Mouse (Mus musculus): ENCODE results near the gene Hbs1l. TPM values are rescaled to one million over a fixed set of nuclear protein-coding genes. Genes with fewer than 3 reads are reported as not detected.

Hbs1l gene
- polyA plus RNA-seq, 1 experiment from 2014 or later, result 42.7 TPM

GRCm38 (mm10) chr10:21295397-21295758 is 401 bp upstream of the Hbs1l start:
- H3K9ac ChIP-seq (ENCODE audit: low read length), result peak overlapping the region; percentile 45; the same call in 1 of the 2 replicates

GRCm38 (mm10) chr10:21298972-21299371 is 3.2 kb downstream of the Hbs1l start:
- no peak for TF ChIP-seq EP300 (optimal IDR thresholded peaks at IDR 0.05)
- no peak for TF ChIP-seq CTCF (IDR thresholded peaks at IDR 0.05; ENCODE audit: low read depth)
- H3K27ac ChIP-seq (replicated peaks), result no peak overlapping the region
- no peak overlapping the region for H3K4me2 ChIP-seq (replicated peaks; ENCODE audit: low read depth)
- DNase-seq (ENCODE audit: low spot score), result no peak
- H3K36me3 ChIP-seq (ENCODE audit: control insufficient read depth, insufficient read depth, low read length), result 0 out of 2 replicates have a peak, but pooled peaks cover 3% of the 10 kb centered on the region
- no peak overlapping the region for H3K4me3 ChIP-seq (ENCODE audit: low read depth, low read length)
- WGBS, result 71% methylated on average over 2 of the region's 2 CpGs
- H3K27me3 ChIP-seq (ENCODE audit: control insufficient read depth, insufficient read depth, low read length), result no peaks in the 10 kb centered on the region
- no peak for ATAC-seq (ENCODE audit: low FRiP score, low TSS enrichment)
- H3K4me1 ChIP-seq (replicated peaks; ENCODE audit: control insufficient read depth, insufficient read depth), result no peaks in the 10 kb centered on the region
- H3K9me3 ChIP-seq (ENCODE audit: control insufficient read depth, low read length), result no peaks in the 10 kb centered on the region
- H3K9ac ChIP-seq (ENCODE audit: low read length), result no peak overlapping the region

More at GRCm38 (mm10) chr10:21295397-21295758, 401 bp upstream of the Hbs1l start:
- H3K4me1 ChIP-seq (replicated peaks; ENCODE audit: control insufficient read depth, insufficient read depth), result no peaks in the 10 kb centered on the region
- H3K9me3 ChIP-seq (ENCODE audit: control insufficient read depth, low read length), result no peaks in the 10 kb centered on the region
- H3K27me3 ChIP-seq (ENCODE audit: control insufficient read depth, insufficient read depth, low read length), result no peaks in the 10 kb centered on the region
- H3K27ac ChIP-seq (replicated peaks), result no peak overlapping the region
- no peak for DNase-seq (ENCODE audit: low spot score)
- peak overlapping the region; percentile 77 for H3K4me3 ChIP-seq (ENCODE audit: low read depth, low read length)
- WGBS, result 33% methylated on average over 4 of the region's 4 CpGs
- H3K4me2 ChIP-seq (replicated peaks; ENCODE audit: low read depth), result peak overlapping the region; percentile 56
- ATAC-seq (ENCODE audit: low FRiP score, low TSS enrichment), result peak; percentile 22
- TF ChIP-seq EP300 (optimal IDR thresholded peaks at IDR 0.05), result no peak
- no peak for TF ChIP-seq CTCF (IDR thresholded peaks at IDR 0.05; ENCODE audit: low read depth)
- H3K36me3 ChIP-seq (ENCODE audit: control insufficient read depth, insufficient read depth, low read length), result no peaks in the 10 kb centered on the region

- Histone ChIP-seq H3K9me3 (ENCODE audit: control insufficient read depth, low read length) (no peaks in the 10 kb centered on the region), H3K4me2 (replicated peaks; ENCODE audit: low read depth) (no peak overlapping the region), H3K4me1 (replicated peaks; ENCODE audit: control insufficient read depth, insufficient read depth) (no peaks in the 10 kb centered on the region), H3K4me3 (ENCODE audit: low read depth, low read length) (no peak overlapping the region), H3K9ac (ENCODE audit: low read length) (no peak overlapping the region), H3K36me3 (ENCODE audit: control insufficient read depth, insufficient read depth, low read length) (peaks cover 6% of the 10 kb centered on the region; the same call in 1 of the 2 replicates), H3K27ac (replicated peaks) (no peak overlapping the region), H3K27me3 (ENCODE audit: control insufficient read depth, insufficient read depth, low read length) (no peaks in the 10 kb centered on the region)
- DNase-seq (ENCODE audit: low spot score) (no peak), ATAC-seq (ENCODE audit: low FRiP score, low TSS enrichment) (no peak)
- TF ChIP-seq CTCF (IDR thresholded peaks at IDR 0.05; ENCODE audit: low read depth) (no peak), EP300 (optimal IDR thresholded peaks at IDR 0.05) (no peak)
- WGBS, result 85% methylated on average over 7 of the region's 7 CpGs
These were observed 6.0 kb downstream of the Hbs1l start for GRCm38 (mm10) chr10:21301822-21302221.

GRCm38 (mm10) chr10:21304672-21305632 is 9.2 kb downstream of the Hbs1l start:
- ATAC-seq (ENCODE audit: low FRiP score, low TSS enrichment) (peak; percentile 68), DNase-seq (ENCODE audit: low spot score) (no peak)
- Histone ChIP-seq H3K36me3 (ENCODE audit: control insufficient read depth, insufficient read depth, low read length) (peaks cover 6% of the 10 kb centered on the region; the same call in 1 of the 2 replicates), H3K4me3 (ENCODE audit: low read depth, low read length) (no peak overlapping the region), H3K4me1 (replicated peaks; ENCODE audit: control insufficient read depth, insufficient read depth) (no peaks in the 10 kb centered on the region), H3K27ac (replicated peaks) (no peak overlapping the region), H3K9ac (ENCODE audit: low read length) (no peak overlapping the region), H3K9me3 (ENCODE audit: control insufficient read depth, low read length) (no peaks in the 10 kb centered on the region), H3K4me2 (replicated peaks; ENCODE audit: low read depth) (no peak overlapping the region), H3K27me3 (ENCODE audit: control insufficient read depth, insufficient read depth, low read length) (no peaks in the 10 kb centered on the region)
- 52% methylated on average over 11 of the region's 11 CpGs for WGBS
- no peak for TF ChIP-seq EP300 (optimal IDR thresholded peaks at IDR 0.05)
- TF ChIP-seq CTCF (IDR thresholded peaks at IDR 0.05; ENCODE audit: low read depth), result no peak

- H3K9ac ChIP-seq (ENCODE audit: low read length), result no peak overlapping the region
- no peak for TF ChIP-seq CTCF (IDR thresholded peaks at IDR 0.05; ENCODE audit: low read depth)
- no peak for TF ChIP-seq EP300 (optimal IDR thresholded peaks at IDR 0.05)
- ATAC-seq (ENCODE audit: low FRiP score, low TSS enrichment), result no peak
- DNase-seq (ENCODE audit: low spot score), result no peak
- H3K27me3 ChIP-seq (ENCODE audit: control insufficient read depth, insufficient read depth, low read length), result no peaks in the 10 kb centered on the region
- WGBS, result 68% methylated on average over 4 of the region's 4 CpGs
- H3K4me1 ChIP-seq (replicated peaks; ENCODE audit: control insufficient read depth, insufficient read depth), result no peaks in the 10 kb centered on the region
- H3K4me2 ChIP-seq (replicated peaks; ENCODE audit: low read depth), result no peak overlapping the region
- no peak overlapping the region for H3K27ac ChIP-seq (replicated peaks)
- H3K36me3 ChIP-seq (ENCODE audit: control insufficient read depth, insufficient read depth, low read length), result peaks cover 5% of the 10 kb centered on the region
- H3K4me3 ChIP-seq (ENCODE audit: low read depth, low read length), result no peak overlapping the region
- no peaks in the 10 kb centered on the region for H3K9me3 ChIP-seq (ENCODE audit: control insufficient read depth, low read length)
These were observed 18.0 kb downstream of the Hbs1l start for GRCm38 (mm10) chr10:21313732-21314131.

- Histone ChIP-seq H3K9ac (ENCODE audit: low read length) (no peak overlapping the region), H3K27ac (replicated peaks) (no peak overlapping the region), H3K4me3 (ENCODE audit: low read depth, low read length) (no peak overlapping the region), H3K9me3 (ENCODE audit: control insufficient read depth, low read length) (no peaks in the 10 kb centered on the region), H3K4me1 (replicated peaks; ENCODE audit: control insufficient read depth, insufficient read depth) (no peaks in the 10 kb centered on the region), H3K27me3 (ENCODE audit: control insufficient read depth, insufficient read depth, low read length) (no peaks in the 10 kb centered on the region), H3K36me3 (ENCODE audit: control insufficient read depth, insufficient read depth, low read length) (peaks cover 5% of the 10 kb centered on the region), H3K4me2 (replicated peaks; ENCODE audit: low read depth) (no peak overlapping the region)
- ATAC-seq (ENCODE audit: low FRiP score, low TSS enrichment) (no peak), DNase-seq (ENCODE audit: low spot score) (no peak)
- TF ChIP-seq EP300 (optimal IDR thresholded peaks at IDR 0.05), result no peak
- TF ChIP-seq CTCF (IDR thresholded peaks at IDR 0.05; ENCODE audit: low read depth), result no peak
- WGBS, result 87% methylated on average over 1 of the region's 1 CpGs
These were observed 20.3 kb downstream of the Hbs1l start for GRCm38 (mm10) chr10:21316123-21316522.
